Mouse (Mus musculus): ENCODE measurements around the gene St3gal3.

GRCm38 (mm10) chr4:118053904-118054303 is 80.8 kb downstream of the St3gal3 start:
- TF ChIP-seq POLR2A (IDR thresholded peaks at IDR 0.05; ENCODE audit: extremely low read depth, insufficient read depth, low read length) (no peak), CTCF (IDR thresholded peaks at IDR 0.05; ENCODE audit: low read depth, low read length) (no peak)

Data from liver, adult 2 months (tissue).